Comparison of ENCODE assay signal across 8 mouse cellular contexts in genomic region chr6:126009083-126009482, GRCm38 (mm10).
DNase-seq lines count a peak whose midpoint lies in the region; ATAC-seq and TF ChIP-seq lines count a peak whose summit lies in the region.
"Had no signal": no experiment of that assay in that cellular context is flagged by ENCODE, and none has a peak within 500 bp of the region (broad histone marks: within the 10 kb centered on the region; RNA-seq: fewer than 3 reads in every experiment).

No protein-coding gene starts in this region.

- H3K4me2 ChIP-seq in lung, embryonic 14.5 days = no peak overlapping the region
- no peak overlapping the region for H3K4me2 ChIP-seq in embryonic facial prominence, embryonic 14.5 days (ENCODE audit: low read depth, low read length)
- no peak overlapping the region for H3K4me2 ChIP-seq in stomach, embryonic 15.5 days
- H3K4me2 ChIP-seq in hindbrain, embryonic 11.5 days (replicated peaks; ENCODE audit: low read depth, low read length) = no peak overlapping the region

- peaks cover 15% of the 10 kb centered on the region for H3K4me1 ChIP-seq in lung, embryonic 14.5 days (ENCODE audit: insufficient read depth)
- no peaks in the 10 kb centered on the region; the same call in 1 of the 2 replicates for H3K4me1 ChIP-seq in embryonic facial prominence, embryonic 14.5 days (ENCODE audit: control insufficient read depth, insufficient read depth, low read length)
- peaks cover 24% of the 10 kb centered on the region for H3K4me1 ChIP-seq in stomach, embryonic 15.5 days
- H3K4me1 ChIP-seq in hindbrain, embryonic 11.5 days (replicated peaks; ENCODE audit: control insufficient read depth, insufficient read depth, low read length) = no peaks in the 10 kb centered on the region

- peak overlapping the region; percentile 26; the same call in 1 of the 2 replicates for H3K27ac ChIP-seq in lung, embryonic 14.5 days (ENCODE audit: low read depth)
- no peak overlapping the region for H3K27ac ChIP-seq in embryonic facial prominence, embryonic 14.5 days (replicated peaks; ENCODE audit: low read depth, low read length)
- H3K27ac ChIP-seq in stomach, embryonic 15.5 days = peak overlapping the region; percentile 40; the same call in 1 of the 2 replicates
- no peak overlapping the region for H3K27ac ChIP-seq in hindbrain, embryonic 11.5 days (ENCODE audit: low read depth, low read length)

- no peak for TF ChIP-seq CTCF in lung, embryonic 14.5 days (IDR thresholded peaks at IDR 0.05; ENCODE audit: low read depth)

- DNase-seq in lung, embryonic 14.5 days = peak; percentile 69
- no peak for DNase-seq in lung, postnatal 25 days (ENCODE audit: low spot score)
- peak; percentile 68 for DNase-seq in embryonic facial prominence, embryonic 14.5 days (ENCODE audit: low spot score)
- DNase-seq in kidney, adult 9 months = peak; percentile 27
- DNase-seq in hindbrain, embryonic 11.5 days (ENCODE audit: low spot score) = no peak
- DNase-seq in adrenal gland, postnatal 25 days = no peak
- DNase-seq: lung, postnatal 36 days had no signal

- ATAC-seq in lung, embryonic 14.5 days (ENCODE audit: insufficient read depth) = peak; percentile 25; the same call in 1 of the 2 replicates
- 0 out of 2 replicates have a peak, but pooled peaks have one; percentile 44 for ATAC-seq in embryonic facial prominence, embryonic 14.5 days (ENCODE audit: low read depth)
- ATAC-seq in stomach, embryonic 15.5 days (ENCODE audit: insufficient read depth, low FRiP score, low read depth) = no peak; the same call in 1 of the 2 replicates
- no peak for ATAC-seq in hindbrain, embryonic 11.5 days (ENCODE audit: low FRiP score)

- 28% methylated on average over 3 of the region's 3 CpGs for WGBS in lung, embryonic 14.5 days
- WGBS in embryonic facial prominence, embryonic 14.5 days = 12% methylated on average over 3 of the region's 3 CpGs
- WGBS in stomach, embryonic 15.5 days = 10% methylated on average over 3 of the region's 3 CpGs
- WGBS in hindbrain, embryonic 11.5 days = 40% methylated on average over 3 of the region's 3 CpGs

- no peaks in the 10 kb centered on the region for H3K27me3 ChIP-seq in lung, embryonic 14.5 days (ENCODE audit: insufficient read depth, low read length)
- no peaks in the 10 kb centered on the region for H3K27me3 ChIP-seq in embryonic facial prominence, embryonic 14.5 days (replicated peaks; ENCODE audit: control insufficient read depth, insufficient read depth, low read length)
- H3K27me3 ChIP-seq in stomach, embryonic 15.5 days (replicated peaks) = no peaks in the 10 kb centered on the region
- H3K27me3 ChIP-seq in hindbrain, embryonic 11.5 days (ENCODE audit: control insufficient read depth, insufficient read depth, low read length) = no peaks in the 10 kb centered on the region

- H3K36me3 ChIP-seq in lung, embryonic 14.5 days (ENCODE audit: insufficient read depth) = no peaks in the 10 kb centered on the region
- H3K36me3 ChIP-seq in embryonic facial prominence, embryonic 14.5 days (ENCODE audit: control insufficient read depth, insufficient read depth, low read length) = no peaks in the 10 kb centered on the region
- H3K36me3 ChIP-seq in stomach, embryonic 15.5 days = no peaks in the 10 kb centered on the region
- H3K36me3 ChIP-seq in hindbrain, embryonic 11.5 days (ENCODE audit: control insufficient read depth, insufficient read depth, low read length) = no peaks in the 10 kb centered on the region

- no peaks in the 10 kb centered on the region for H3K9me3 ChIP-seq in lung, embryonic 14.5 days (ENCODE audit: low read depth, low read length)
- H3K9me3 ChIP-seq in embryonic facial prominence, embryonic 14.5 days (ENCODE audit: control insufficient read depth, low read length) = no peaks in the 10 kb centered on the region
- no peaks in the 10 kb centered on the region for H3K9me3 ChIP-seq in stomach, embryonic 15.5 days
- H3K9me3 ChIP-seq in hindbrain, embryonic 11.5 days (ENCODE audit: control insufficient read depth, low read length) = no peaks in the 10 kb centered on the region

- no peak overlapping the region for H3K4me3 ChIP-seq in lung, embryonic 14.5 days (ENCODE audit: low read depth, low read length)
- no peak overlapping the region for H3K4me3 ChIP-seq in embryonic facial prominence, embryonic 14.5 days (ENCODE audit: low read depth, low read length)
- H3K4me3 ChIP-seq in stomach, embryonic 15.5 days (replicated peaks) = no peak overlapping the region
- no peak overlapping the region for H3K4me3 ChIP-seq in hindbrain, embryonic 11.5 days (ENCODE audit: low read depth, low read length)

- no peak overlapping the region for H3K9ac ChIP-seq in lung, embryonic 14.5 days
- H3K9ac ChIP-seq in embryonic facial prominence, embryonic 14.5 days (ENCODE audit: low read depth, low read length) = no peak overlapping the region
- H3K9ac ChIP-seq in stomach, embryonic 15.5 days = no peak overlapping the region
- H3K9ac ChIP-seq in hindbrain, embryonic 11.5 days (ENCODE audit: low read depth, low read length) = no peak overlapping the region

Comparison
In these comparisons a context has a peak if more than half of its experiments do, and no peak if none do; other contexts are left out.
1. DNase-seq: peak in lung, embryonic 14.5 days (single experiment), embryonic facial prominence, embryonic 14.5 days (single experiment) and kidney, adult 9 months (single experiment); none in lung, postnatal 25 days (single experiment), hindbrain, embryonic 11.5 days (single experiment) and adrenal gland, postnatal 25 days (single experiment).
2. ATAC-seq: peak in lung, embryonic 14.5 days (single experiment) and embryonic facial prominence, embryonic 14.5 days (single experiment); none in stomach, embryonic 15.5 days (single experiment) and hindbrain, embryonic 11.5 days (single experiment).
3. H3K27ac ChIP-seq: peak in lung, embryonic 14.5 days (single experiment) and stomach, embryonic 15.5 days (single experiment); none in embryonic facial prominence, embryonic 14.5 days (single experiment) and hindbrain, embryonic 11.5 days (single experiment).